Mouse (Mus musculus) telencephalon, adult 2 months (tissue): ENCODE measurements at regions not wholly inside any gene's neighbourhood (a gene's known extent, or its start where the extent isn't known, plus 50 kb on each side); places are given as distances from the start of the nearest gene placed in this dataset.
"Not testable (repeated sequence)": the region's sequence is repeated elsewhere in the genome, so short reads cannot be mapped to it uniquely, and the experiment has no call there.

Experiments used
- DNase-seq: peaks from one replicate; pipeline ENCODE4 v3.0.0-alpha.2; 2011; ENCODE audit warnings: low read depth, low spot score

GRCm38 (mm10) chrX:99732526-99732925 lies 88.3 kb upstream of the Tmem28 start:
- DNase-seq, result no peak

- peak; percentile 3 for DNase-seq
Measured at GRCm38 (mm10) chrX:99725101-99725500, 95.7 kb upstream of the Tmem28 start.

DNA sequence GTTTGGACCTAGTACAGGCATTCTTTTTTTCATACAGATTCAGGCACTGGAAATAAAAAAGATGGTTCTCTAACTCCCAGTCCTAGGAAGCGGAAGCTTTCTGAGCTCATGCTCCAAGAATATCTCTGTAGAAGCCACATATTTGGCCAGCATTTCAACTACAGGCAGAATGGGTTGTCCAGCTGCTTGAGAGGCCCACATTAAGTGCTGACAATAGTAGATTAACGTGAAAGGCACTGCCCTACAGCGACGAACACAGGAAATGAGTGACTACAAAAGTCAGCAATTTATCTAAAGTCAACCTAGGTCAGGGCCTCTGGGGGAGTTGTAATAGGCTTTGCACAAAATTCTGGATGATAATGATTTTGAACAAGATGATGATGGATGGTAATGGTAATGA lies 125.5 kb upstream of the Tmem28 start:
- no peak for DNase-seq

DNA sequence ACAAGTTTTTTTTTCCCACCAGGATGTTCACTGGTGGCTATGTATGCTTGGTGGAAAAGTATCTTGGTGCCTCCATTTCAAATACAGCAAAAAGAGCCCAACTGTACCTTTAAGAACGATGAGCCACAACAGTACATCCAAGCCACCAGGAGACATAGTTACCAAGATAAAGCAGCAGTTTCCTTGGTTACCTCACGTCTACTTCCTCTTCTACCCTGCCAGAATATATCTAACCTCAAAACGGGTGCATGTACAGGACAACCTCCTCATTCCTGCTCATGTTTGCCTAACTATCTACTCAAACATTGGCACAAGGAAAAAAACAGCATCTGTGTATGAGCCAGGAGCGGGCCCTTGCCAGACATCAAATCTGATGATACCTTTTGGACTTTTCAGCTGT lies 129.8 kb upstream of the Tmem28 start:
- peak; percentile 29 for DNase-seq

DNA sequence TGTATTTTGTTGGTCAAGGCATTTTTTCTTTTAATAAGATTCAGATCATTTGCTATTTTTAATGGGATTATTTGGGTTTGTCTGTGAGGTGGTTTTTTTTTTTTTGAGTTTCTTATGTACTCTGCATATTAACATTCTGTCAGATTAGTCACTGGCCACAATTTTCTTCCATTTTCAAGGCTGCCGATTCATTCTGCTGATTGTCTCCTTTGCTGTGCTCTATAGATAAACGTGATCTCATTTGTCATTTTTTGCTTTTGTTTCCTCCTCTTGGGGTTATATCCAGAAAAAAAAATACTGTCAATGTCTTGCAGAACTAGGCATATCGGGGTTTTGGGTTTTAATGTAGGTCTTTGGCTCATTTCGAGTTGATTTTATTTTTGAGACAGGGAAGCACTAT lies 131.1 kb upstream of the Tmem28 start:
- DNase-seq, result no peak

DNA sequence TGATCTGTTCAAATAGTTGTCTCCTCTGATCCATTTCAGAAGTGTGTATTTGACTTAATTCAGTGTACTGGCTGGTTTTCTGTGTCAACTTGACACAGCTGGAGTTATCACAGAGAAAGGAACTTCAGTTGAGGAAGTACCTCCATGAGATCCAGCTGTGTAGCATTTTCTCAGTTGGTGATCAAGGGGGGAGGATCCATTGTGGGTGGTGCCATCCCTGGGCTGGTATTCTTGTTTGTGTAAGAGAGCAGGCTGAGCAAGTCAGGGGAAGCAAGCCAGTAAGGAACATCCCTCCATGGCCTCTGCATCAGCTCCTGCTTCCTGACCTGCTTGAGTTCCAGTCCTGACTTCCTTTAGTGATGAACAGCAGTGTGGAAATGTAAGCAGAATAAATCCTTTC lies 138.3 kb upstream of the Tmem28 start:
- not testable (repeated sequence) for DNase-seq

GRCm38 (mm10) chrX:99667596-99667995 lies 153.2 kb upstream of the Tmem28 start:
- no peak for DNase-seq

DNA sequence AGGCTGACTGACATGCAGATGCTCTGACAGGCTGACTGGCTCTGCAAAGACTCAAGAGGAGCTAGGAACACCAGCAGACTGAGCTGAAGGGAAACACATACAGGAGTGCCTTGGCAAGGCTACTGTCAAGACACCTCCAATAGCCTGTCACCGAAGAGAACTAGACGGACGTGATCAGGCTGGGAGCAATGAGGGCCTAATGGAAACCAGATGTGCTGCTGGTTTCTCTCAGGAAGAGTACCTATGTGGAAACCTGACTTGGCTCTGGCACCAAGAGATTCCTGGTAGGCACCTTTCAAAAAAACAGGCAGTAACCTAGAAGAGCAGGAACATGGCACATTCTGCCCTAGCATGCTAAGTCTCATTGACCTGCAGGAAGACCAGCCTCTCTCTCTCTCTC lies 158.3 kb upstream of the Tmem28 start:
- no peak for DNase-seq

DNA sequence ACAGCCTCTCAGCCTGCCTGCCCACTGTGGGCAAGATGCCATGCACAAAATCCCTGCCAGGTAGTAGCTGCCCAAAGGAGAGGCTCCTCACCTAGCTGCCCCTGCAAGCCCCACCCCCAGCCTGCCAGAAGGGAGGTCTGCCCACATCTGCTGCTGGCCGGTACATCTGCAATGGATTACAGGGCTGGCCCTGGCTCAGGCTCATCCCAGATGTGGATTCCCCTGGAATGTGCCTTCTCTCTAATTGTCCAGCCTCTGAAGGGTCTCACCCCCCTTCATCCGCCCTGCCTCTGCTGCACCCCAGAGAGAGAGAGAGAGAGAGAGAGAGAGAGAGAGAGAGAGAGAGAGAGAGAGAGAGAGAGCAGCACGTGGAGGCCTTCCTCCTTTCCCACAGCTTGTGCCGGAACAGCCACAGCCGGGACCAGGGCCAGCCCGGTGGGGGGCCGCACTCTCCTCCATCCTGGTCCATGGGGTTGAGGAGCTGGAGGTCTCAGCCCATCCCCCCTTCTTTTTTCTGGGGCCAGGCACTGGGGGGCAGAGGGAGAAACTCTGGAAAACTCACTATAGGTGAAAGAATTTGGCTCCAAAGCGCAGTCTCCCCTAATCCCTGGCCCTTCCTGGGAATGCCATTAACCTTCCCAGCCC lies 161.2 kb upstream of the Tmem28 start:
- DNase-seq, result no peak

GRCm38 (mm10) chrX:99657790-99658451 lies 162.9 kb upstream of the Tmem28 start:
- DNase-seq, result no peak

DNA sequence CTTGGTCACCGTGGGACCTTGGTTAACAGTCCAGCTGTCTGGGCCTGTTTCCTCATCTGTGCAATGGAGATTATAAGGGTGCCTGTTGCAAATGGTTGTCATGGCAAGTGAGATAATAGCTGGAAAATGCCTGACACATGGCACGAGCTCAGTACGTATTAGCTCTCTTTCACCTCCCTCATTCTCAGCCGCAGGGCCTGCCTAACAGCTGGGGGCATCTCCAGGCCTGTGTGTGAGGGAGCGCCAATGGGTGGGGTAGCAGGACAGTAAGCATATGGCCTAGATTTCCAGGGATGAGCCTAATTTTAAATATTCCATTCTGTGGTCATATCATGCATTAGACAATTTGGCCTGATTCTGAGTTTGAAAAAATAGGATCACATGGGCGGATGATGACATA lies 163.8 kb upstream of the Tmem28 start:
- DNase-seq, result no peak

DNA sequence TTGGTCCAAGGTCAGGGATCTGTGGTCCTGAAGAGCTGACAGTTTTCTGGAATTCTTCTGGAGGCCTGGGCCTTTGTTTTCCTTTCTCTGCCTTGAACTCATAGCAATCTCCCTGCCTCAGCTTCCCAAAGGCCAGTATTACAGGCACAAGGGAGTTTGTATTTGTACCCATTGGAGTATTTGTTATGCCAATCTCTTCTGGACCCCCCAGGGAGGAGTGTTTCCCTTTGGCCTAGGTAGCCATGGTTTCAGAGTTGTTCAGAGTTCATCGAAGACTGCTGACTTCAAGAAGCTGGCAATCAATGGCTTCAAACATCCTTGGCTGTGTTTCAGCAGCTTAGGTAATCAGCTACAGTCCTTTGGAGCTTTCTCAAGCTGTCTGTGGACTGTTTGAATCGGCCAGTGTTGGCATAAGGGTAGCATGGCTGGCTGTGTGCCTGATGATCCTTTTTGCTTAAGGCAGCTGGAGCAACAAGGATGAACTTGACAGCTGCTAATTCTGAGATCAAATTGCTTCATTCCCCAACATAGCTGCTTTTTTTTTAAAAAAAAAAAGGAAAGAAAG lies 161.2 kb upstream of the Pja1 start:
- DNase-seq, result no peak

- no peak for DNase-seq
Measured at GRCm38 (mm10) chrX:99624515-99625179, 153.6 kb upstream of the Pja1 start.

GRCm38 (mm10) chrX:99612130-99612759 lies 141.2 kb upstream of the Pja1 start:
- no peak for DNase-seq

- no peak for DNase-seq
Measured at GRCm38 (mm10) chrX:99610096-99610495, 139.0 kb upstream of the Pja1 start.

- no peak for DNase-seq
Measured at GRCm38 (mm10) chrX:99609591-99609990, 138.5 kb upstream of the Pja1 start.

DNA sequence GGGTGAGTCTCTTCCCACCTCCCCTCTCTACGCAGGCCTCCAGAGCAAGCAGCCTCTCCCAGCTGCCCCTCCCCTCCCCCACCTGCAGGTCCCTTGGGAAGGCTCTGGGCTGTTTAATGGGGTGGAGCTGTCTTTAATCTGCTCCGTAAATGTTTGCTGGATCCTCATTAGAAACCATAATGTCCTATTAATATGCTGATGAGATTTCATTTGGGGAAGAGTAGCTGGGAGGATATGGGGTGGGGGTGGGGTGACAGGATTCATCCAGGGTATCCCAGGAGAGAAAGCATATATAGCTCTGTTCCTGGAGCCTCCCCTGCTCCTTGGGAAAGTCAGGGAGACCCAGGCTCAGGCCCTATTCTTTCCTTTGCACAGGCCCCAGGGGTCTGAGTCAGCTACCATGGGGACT lies 137.2 kb upstream of the Pja1 start:
- no peak for DNase-seq

GRCm38 (mm10) chrX:99605084-99605824 lies 134.2 kb upstream of the Pja1 start:
- DNase-seq, result no peak

DNA sequence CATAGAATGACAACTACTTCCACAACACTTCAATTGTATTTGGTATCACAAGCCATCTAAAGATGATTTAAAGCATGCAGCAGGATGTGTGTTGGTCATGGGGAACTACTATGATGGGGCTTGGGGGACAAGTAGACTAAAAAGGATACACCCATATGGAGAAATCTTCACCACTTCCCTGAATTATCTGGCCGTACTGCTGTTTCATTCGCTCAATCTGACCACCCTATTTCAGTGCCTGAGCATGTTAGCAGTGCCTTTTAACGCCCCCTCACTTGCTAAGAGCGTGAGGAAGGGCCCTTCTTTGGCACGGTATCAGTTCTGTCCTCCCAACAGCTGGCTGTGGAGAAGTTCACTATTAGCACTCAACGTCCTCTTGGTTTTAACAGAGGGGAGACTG lies 132.6 kb upstream of the Pja1 start:
- no peak for DNase-seq

- no peak for DNase-seq
Measured at GRCm38 (mm10) chrX:99602268-99602885, 131.3 kb upstream of the Pja1 start.

DNA sequence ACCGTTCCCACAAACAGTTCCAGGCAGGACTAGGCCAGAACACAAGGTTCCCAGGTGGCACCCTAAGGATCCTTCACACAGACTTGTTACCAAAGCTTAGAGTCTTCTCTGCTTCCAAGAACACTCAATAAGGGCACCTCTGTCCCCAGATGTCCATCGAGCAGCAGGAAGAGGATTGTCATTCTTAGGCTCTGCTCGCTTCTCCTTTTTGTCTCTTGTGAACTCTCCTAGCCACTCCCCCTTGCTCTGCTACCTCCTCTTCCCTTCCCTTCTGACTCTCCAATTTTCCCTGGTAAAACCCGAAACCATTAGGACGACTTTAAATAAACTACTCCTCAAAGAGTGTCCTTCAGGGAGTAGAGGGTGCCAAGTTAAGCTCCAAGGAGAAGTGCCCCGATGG lies 124.4 kb upstream of the Pja1 start:
- DNase-seq, result no peak
